Mouse (Mus musculus) liver, embryonic 14.5 days (tissue): ENCODE data around the gene Hspa1b. TPM values are rescaled to one million over a fixed set of nuclear protein-coding genes. Genes with fewer than 3 reads are reported as not detected.
"Not testable (repeated sequence)": the region's sequence is repeated elsewhere in the genome, so short reads cannot be mapped to it uniquely, and the experiment has no call there.

Source experiments
- ATAC-seq: fragments of 200-750 bp; cut with Nextera tagmentation; 2 replicates; pipeline ENCODE4 v1.8.0; 2017; ENCODE audit warnings: moderate number of reproducible peaks, mild to moderate bottlenecking, moderate library complexity; ENCODE audit not compliant: insufficient read depth
- DNase-seq, 3 experiments: peaks; one replicate each; pipeline ENCODE4 v3.0.0-alpha.2; 2012 to 2013; ENCODE audit warnings: low read depth in 3 of 3, low spot score in 3 of 3
- H3K27ac ChIP-seq: fragments of 300-500 bp; sonication (generic); 2 replicates; pipeline ENCODE4 v1.5.1; 2014; ENCODE audit warnings: moderate library complexity, mild to moderate bottlenecking, control low read depth, inconsistent platforms
- H3K27me3 ChIP-seq: fragments of 300-500 bp; sonication (generic); 2 replicates; pipeline ENCODE4 v1.6.1; 2014; ENCODE audit warnings: mild to moderate bottlenecking, low read length, moderate library complexity; ENCODE audit not compliant: control insufficient read depth, insufficient read depth
- H3K36me3 ChIP-seq: fragments of 300-500 bp; sonication (generic); replicated peaks from 2 replicates; pipeline ENCODE4 v1.6.1; 2014; ENCODE audit warnings: low read depth; ENCODE audit not compliant: control insufficient read depth, insufficient read depth
- H3K4me1 ChIP-seq, 2 experiments: fragments of 200-500 bp in 1 of 2; fragments of 300-500 bp in 1 of 2; sonication (generic) in 1 of 2; replicated peaks; 2 replicates each; pipeline ENCODE4 v1.6.1; 2012 to 2014; ENCODE audit warnings: antibody characterized with exemption in 1 of 2, inconsistent platforms in 1 of 2, low read length in 1 of 2; ENCODE audit not compliant: control insufficient read depth in 2 of 2, insufficient read depth in 2 of 2
- H3K4me2 ChIP-seq: fragments of 300-500 bp; sonication (generic); 2 replicates; pipeline ENCODE4 v1.6.1; 2014; ENCODE audit warnings: low read depth, mild to moderate bottlenecking, control low read depth, moderate library complexity
- H3K4me3 ChIP-seq, 2 experiments: fragments of 200-500 bp in 1 of 2; fragments of 300-500 bp in 1 of 2; sonication (generic) in 1 of 2; 2 replicates each; pipeline ENCODE4 v1.5.1; 2012 to 2014; ENCODE audit warnings: low read depth in 2 of 2, low read length in 2 of 2, mild to moderate bottlenecking in 2 of 2, control low read depth in 1 of 2, inconsistent platforms in 1 of 2, moderate library complexity in 1 of 2; ENCODE audit not compliant: insufficient read depth in 1 of 2
- H3K9ac ChIP-seq: fragments of 300-500 bp; sonication (generic); replicated peaks from 2 replicates; pipeline ENCODE4 v1.6.1; 2014; ENCODE audit warnings: mild to moderate bottlenecking, control low read depth, moderate library complexity
- H3K9me3 ChIP-seq: fragments of 300-500 bp; sonication (generic); 2 replicates; pipeline ENCODE4 v1.6.1; 2016; ENCODE audit warnings: low read length, mixed read lengths; ENCODE audit not compliant: control insufficient read depth
- CTCF ChIP-seq: IDR thresholded peaks from 2 replicates; pipeline ENCODE4 v1.5.1; 2016; ENCODE audit warnings: antibody characterized with exemption, low read depth, control low read depth
- EP300 ChIP-seq: IDR thresholded peaks from 2 replicates; pipeline ENCODE4 v1.6.1; 2016; ENCODE audit warnings: antibody characterized with exemption, low read depth
- WGBS: fragments of 180-500 bp; shearing (Covaris S2); extraction: QIAGEN DNeasy Blood & Tissue Kit; methylation state at CpG from one replicate; pipeline ENCODE4 v1.1.7; 2014; ENCODE audit not compliant: insufficient replicate concordance; 5-methylcytosine and 5-hydroxymethylcytosine counted together
- polyA plus RNA-seq, 2 experiments: library from polyadenylated mRNA; depleted of rRNA in 1 of 2; stranded (reverse) in 1 of 2; unstranded in 1 of 2; fragments of >200 nt; fragmentation: Nextera tagmentation in 1 of 2; extraction: Ambion mirVana in 1 of 2; gene quantifications; 2 replicates each; pipeline versions ENCODE4 v1.2.1 to v1.2.3; 2012 to 2014

Hspa1b gene
- polyA plus RNA-seq, 2 experiments: 1.5 TPM; not detected in 1

GRCm38 (mm10) chr17:34960702-34961493, 1.9 kb upstream of the Hspa1b start:
- Histone ChIP-seq H3K4me2 (no peak overlapping the region; the same call in none of the 2 replicates), H3K27me3 (peaks cover 17% of the 10 kb centered on the region), H3K9ac (no peak overlapping the region), H3K36me3 (no peaks in the 10 kb centered on the region), H3K9me3 (no peaks in the 10 kb centered on the region), H3K4me1 (peaks cover 9 to 10% of the 10 kb centered on the region in 2 experiments), H3K27ac (no peak overlapping the region), H3K4me3 (no peak overlapping the region)
- DNase-seq (no peak), ATAC-seq (no peak)
- no peak for TF ChIP-seq EP300
- no peak for TF ChIP-seq CTCF

GRCm38 (mm10) chr17:34959881-34960515, 960 bp upstream of the Hspa1b start:
- Histone ChIP-seq H3K4me2 (peak overlapping the region; percentile 82), H3K4me3 (peak overlapping the region; percentile 25 to 51), H3K9ac (peak overlapping the region; percentile 52), H3K9me3 (no peaks in the 10 kb centered on the region), H3K27me3 (peaks cover 17% of the 10 kb centered on the region), H3K36me3 (no peaks in the 10 kb centered on the region), H3K27ac (peak overlapping the region; percentile 2), H3K4me1 (peaks cover 9 to 10% of the 10 kb centered on the region in 2 experiments)
- no peak for DNase-seq
- no peak for TF ChIP-seq EP300
- peak; percentile 45; the same call in 1 of the 2 replicates for ATAC-seq
- 5% methylated on average over 12 of the region's 12 CpGs for WGBS

GRCm38 (mm10) chr17:34958734-34959129, 306 bp downstream of the Hspa1b start:
- H3K9me3 ChIP-seq, H3K36me3 ChIP-seq, DNase-seq, H3K9ac ChIP-seq, H3K27ac ChIP-seq: not testable (repeated sequence)
- under 1% methylated on average over 19 of the region's 47 CpGs for WGBS
- peak overlapping the region; percentile 82 for H3K4me2 ChIP-seq
- peaks cover 9 to 10% of the 10 kb centered on the region in 2 experiments for H3K4me1 ChIP-seq
- ATAC-seq: peak; percentile 17
- peaks cover 17% of the 10 kb centered on the region for H3K27me3 ChIP-seq
- peak overlapping the region; percentile 26 to 51 for H3K4me3 ChIP-seq

GRCm38 (mm10) chr17:34957966-34958365, 1.1 kb downstream of the Hspa1b start:
- not testable (repeated sequence) for H3K36me3 ChIP-seq, DNase-seq, H3K9ac ChIP-seq, H3K4me2 ChIP-seq, H3K4me3 ChIP-seq, H3K9me3 ChIP-seq, H3K27ac ChIP-seq, ATAC-seq
- peaks cover 13% of the 10 kb centered on the region for H3K27me3 ChIP-seq
- peaks cover 9 to 10% of the 10 kb centered on the region in 2 experiments for H3K4me1 ChIP-seq
- WGBS: 21% methylated on average over 20 of the region's 40 CpGs

GRCm38 (mm10) chr17:34957291-34957690, 1.7 kb downstream of the Hspa1b start:
- not testable (repeated sequence) for DNase-seq, H3K9me3 ChIP-seq, H3K27ac ChIP-seq, H3K4me3 ChIP-seq, H3K9ac ChIP-seq, H3K27me3 ChIP-seq, ATAC-seq, H3K4me2 ChIP-seq, H3K36me3 ChIP-seq
- WGBS: 32% methylated on average over 20 of the region's 40 CpGs
- H3K4me1 ChIP-seq: peaks cover 9 to 10% of the 10 kb centered on the region in 2 experiments
